ENCODE assay signal across 10 mouse cellular contexts in the genomic region with DNA sequence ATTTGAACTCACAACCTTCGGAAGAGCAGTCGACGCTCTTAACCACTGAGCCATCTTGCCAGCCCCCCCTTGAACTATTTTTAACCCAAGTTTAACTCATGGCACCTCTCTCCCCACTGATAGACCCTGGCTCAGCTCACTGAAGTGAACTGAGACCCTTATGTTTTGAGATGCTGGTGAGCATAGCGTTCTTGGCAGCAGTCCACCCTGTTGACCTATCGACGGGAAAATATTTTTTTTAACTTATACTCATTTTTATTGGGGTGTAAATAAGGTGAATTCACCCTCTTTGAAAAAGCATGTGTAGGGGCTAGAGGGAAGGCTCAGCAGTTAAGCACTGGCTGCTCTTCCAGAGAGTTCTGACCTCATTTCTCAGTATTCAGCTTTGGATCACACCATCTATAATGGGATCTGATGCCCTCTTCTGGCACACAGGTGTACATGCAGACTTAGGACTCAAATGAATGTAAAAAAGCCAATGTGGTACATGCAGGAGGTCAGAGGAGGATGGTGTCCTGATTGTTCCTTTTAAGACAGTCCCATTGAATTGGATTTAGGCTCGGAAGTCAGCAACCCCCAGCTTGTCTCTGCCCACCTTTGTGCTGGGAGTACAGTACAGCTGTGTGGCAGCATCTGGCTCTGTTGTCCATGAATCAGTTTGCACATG. TPM values are rescaled to one million over a fixed set of nuclear protein-coding genes. Genes with fewer than 3 reads are reported as not detected.
DNase-seq lines count a peak whose midpoint lies in the region; ATAC-seq and TF ChIP-seq lines count a peak whose summit lies in the region.
"Had no signal": no experiment of that assay in that cellular context is flagged by ENCODE, and none has a peak within 500 bp of the region (broad histone marks: within the 10 kb centered on the region; RNA-seq: fewer than 3 reads in every experiment).

No protein-coding gene starts in this region.

- no peak overlapping the region for H3K4me3 ChIP-seq in thymus, adult 2 months (ENCODE audit: control insufficient read depth, insufficient read depth, low read length)
- H3K4me3 ChIP-seq in kidney, embryonic 16.5 days (ENCODE audit: low read length) = 0 out of 2 replicates have a peak overlapping the region, but pooled peaks have one; percentile 3

- 86% methylated on average over 7 of the region's 7 CpGs for WGBS in thymus, adult 2 months
- 68% methylated on average over 7 of the region's 7 CpGs for WGBS in kidney, embryonic 16.5 days

- no peak for TF ChIP-seq POLR2A in thymus, adult 2 months (IDR thresholded peaks at IDR 0.05; ENCODE audit: control insufficient read depth, extremely low read depth, insufficient read depth, low read length, poor library complexity)

- no peaks in the 10 kb centered on the region for H3K9me3 ChIP-seq in kidney, embryonic 16.5 days (ENCODE audit: low read length)

- intact Hi-C loops in heart, postnatal 25 days (cut with DNase I) = loop anchor here (2.0 to 10.0 kb wide), 2 partner anchors 239 to 1101 kb away; partner anchors contain the start of genes Mboat7 and Tsen34

- no peak for TF ChIP-seq CTCF in thymus, adult 2 months (IDR thresholded peaks at IDR 0.05; ENCODE audit: borderline replicate concordance, control insufficient read depth, extremely low read depth, insufficient read depth, low read length, poor library complexity)

- DNase-seq in heart, adult 11 months = peak; percentile 89
- no peak for DNase-seq in heart, postnatal 25 days (ENCODE audit: low spot score)
- DNase-seq in thymus, adult 2 months = peak; percentile 18
- DNase-seq in thymus, adult 18-20 months = no peak
- DNase-seq in embryo, embryonic 10 days (ENCODE audit: low spot score) = peak; percentile 67
- peak; percentile 76 for DNase-seq in retina, postnatal 1 day
- no peak for DNase-seq in right cerebral cortex, postnatal 14 days

- no peak overlapping the region for H3K4me2 ChIP-seq in kidney, embryonic 16.5 days (replicated peaks; ENCODE audit: low read depth, low read length)

- peaks cover 43% of the 10 kb centered on the region for H3K36me3 ChIP-seq in thymus, adult 2 months (ENCODE audit: control insufficient read depth, insufficient read depth, low read length)
- peaks cover 37% of the 10 kb centered on the region for H3K36me3 ChIP-seq in kidney, embryonic 16.5 days (ENCODE audit: insufficient read depth, low read length)

- no peak for ATAC-seq in kidney, embryonic 16.5 days (ENCODE audit: low FRiP score, low TSS enrichment)

- peaks cover 8% of the 10 kb centered on the region for H3K4me1 ChIP-seq in thymus, adult 2 months (replicated peaks; ENCODE audit: control insufficient read depth, insufficient read depth, low read length)
- H3K4me1 ChIP-seq in kidney, embryonic 16.5 days (ENCODE audit: insufficient read depth, low read length) = peaks cover 14% of the 10 kb centered on the region

- H3K27ac ChIP-seq in thymus, adult 2 months (ENCODE audit: control insufficient read depth, insufficient read depth, low read length) = no peak overlapping the region
- H3K27ac ChIP-seq in kidney, embryonic 16.5 days (ENCODE audit: low read length) = no peak overlapping the region

- no peaks in the 10 kb centered on the region for H3K27me3 ChIP-seq in thymus, adult 2 months (ENCODE audit: control insufficient read depth, insufficient read depth, low read length)
- H3K27me3 ChIP-seq in kidney, embryonic 16.5 days (ENCODE audit: insufficient read depth, low read length) = no peaks in the 10 kb centered on the region

- no peak overlapping the region for H3K9ac ChIP-seq in kidney, embryonic 16.5 days (replicated peaks; ENCODE audit: low read length)

RNA-seq across cellular contexts. Expression of gene Rpl28, which starts 3.2 kb away (rescaled TPM):
- total RNA-seq in heart, postnatal 25 days (2021) = 100 to 1,000 TPM; 489 to 533 TPM
- polyA plus RNA-seq in thymus, adult 2 months (2012; rRNA removed) = 367 and 512 TPM in 2 replicates
- 315 and 357 TPM in 2 replicates for polyA plus RNA-seq in kidney, embryonic 16.5 days (2015; fragmentation: Nextera tagmentation; extraction: Ambion mirVana)

RNA-seq across cellular contexts. Expression of gene Tmem238, which starts 6.4 kb away (rescaled TPM):
- 1 to 10 TPM; 3.5 to 4.3 TPM for total RNA-seq in heart, postnatal 25 days (2021)
- 18.1 and 23.5 TPM in 2 replicates for polyA plus RNA-seq in thymus, adult 2 months (2012; rRNA removed)
- polyA plus RNA-seq in kidney, embryonic 16.5 days (2015; fragmentation: Nextera tagmentation; extraction: Ambion mirVana) = 12.5 and 14.3 TPM in 2 replicates

RNA-seq across cellular contexts. Expression of gene Tmem190, which starts 13.2 kb away (rescaled TPM):
- not detected for total RNA-seq in heart, postnatal 25 days (2021)
- polyA plus RNA-seq in thymus, adult 2 months (2012; rRNA removed) = not detected in 2 replicates
- 0.57 and 0.97 TPM in 2 replicates for polyA plus RNA-seq in kidney, embryonic 16.5 days (2015; fragmentation: Nextera tagmentation; extraction: Ambion mirVana)
- total RNA-seq: adrenal gland, postnatal 36 days; layer of hippocampus, adult 18-20 months had no signal

RNA-seq across cellular contexts. Expression of gene Il11, which starts 13.2 kb away (rescaled TPM):
- total RNA-seq in heart, postnatal 25 days (2021) = under 1 TPM in 1 of 2 experiments, not detected in 1; 0.26 TPM
- polyA plus RNA-seq in thymus, adult 2 months (2012; rRNA removed) = 0.13 and 0.32 TPM in 2 replicates
- polyA plus RNA-seq in kidney, embryonic 16.5 days (2015; fragmentation: Nextera tagmentation; extraction: Ambion mirVana) = 0.17 and 0.42 TPM in 2 replicates

RNA-seq across cellular contexts. Expression of gene Ube2s, which starts 16.5 kb away (rescaled TPM):
- 10 to 100 TPM; 84.6 to 93.3 TPM for total RNA-seq in heart, postnatal 25 days (2021)
- 970 and 1,071 TPM in 2 replicates for polyA plus RNA-seq in thymus, adult 2 months (2012; rRNA removed)
- polyA plus RNA-seq in kidney, embryonic 16.5 days (2015; fragmentation: Nextera tagmentation; extraction: Ambion mirVana) = 355 and 360 TPM in 2 replicates

Comparison
In these comparisons a context has a peak if more than half of its experiments do, and no peak if none do; other contexts are left out.
1. DNase-seq: peak in heart, adult 11 months (single experiment), thymus, adult 2 months (single experiment), embryo, embryonic 10 days (single experiment) and retina, postnatal 1 day (single experiment); none in heart, postnatal 25 days (single experiment), thymus, adult 18-20 months (0 of 2) and right cerebral cortex, postnatal 14 days (single experiment).